Mouse (Mus musculus) gastrocnemius, postnatal 14 days (tissue): ENCODE results near the gene Cd5. TPM values are rescaled to one million over a fixed set of nuclear protein-coding genes. Genes with fewer than 3 reads are reported as not detected.
A peak's percentile ranks its signal among the peaks of the same experiment; 100 is the strongest.

ENCODE experiments used
- DNase-seq: peaks from one replicate; pipeline ENCODE4 v3.0.0; 2021; ENCODE audit warnings: mixed read lengths
- intact Hi-C: fragments of 180-260 bp; cut with DNase I; formaldehyde crosslinking; loops from one replicate; pipeline ENCODE4 v1.15.1; 2025; ENCODE audit warnings: low total_unique reads
- total RNA-seq, 2 experiments: library from RNA; stranded (reverse); gene quantifications; 2 replicates each; pipeline ENCODE4 v1.2.3; 2021

Cd5 gene
- total RNA-seq, 2 experiments from 2014 or later: not detected

- intact Hi-C loops: no loop called here
These were observed 21.4 kb upstream of the Cd5 start for GRCm38 (mm10) chr19:10759983-10760831.

DNA sequence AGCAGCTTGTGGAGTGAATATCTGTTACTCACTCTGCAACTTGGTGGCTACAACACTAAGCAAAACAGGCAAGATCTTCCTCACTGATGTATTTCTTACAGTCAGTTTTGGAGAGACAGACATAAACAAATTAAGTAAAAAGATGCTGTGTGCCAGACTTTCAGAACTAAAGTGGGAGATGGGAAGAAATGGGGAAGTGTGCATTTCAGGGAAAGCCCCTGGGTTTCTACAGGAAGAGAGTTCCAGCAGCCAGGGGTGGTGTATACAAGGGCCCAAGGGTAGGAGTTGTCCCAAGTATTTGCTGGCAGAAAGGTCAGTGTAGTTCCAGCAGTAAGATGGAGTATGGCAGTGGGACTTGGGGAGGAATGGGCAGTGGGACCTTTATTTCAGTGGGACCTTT is 20.7 kb upstream of the Cd5 start:
- DNase-seq: no peak
- intact Hi-C loops: no loop called here

More at GRCm38 (mm10) chr19:10759983-10760831, 21.4 kb upstream of the Cd5 start:
- peak; percentile 70 for DNase-seq

DNA sequence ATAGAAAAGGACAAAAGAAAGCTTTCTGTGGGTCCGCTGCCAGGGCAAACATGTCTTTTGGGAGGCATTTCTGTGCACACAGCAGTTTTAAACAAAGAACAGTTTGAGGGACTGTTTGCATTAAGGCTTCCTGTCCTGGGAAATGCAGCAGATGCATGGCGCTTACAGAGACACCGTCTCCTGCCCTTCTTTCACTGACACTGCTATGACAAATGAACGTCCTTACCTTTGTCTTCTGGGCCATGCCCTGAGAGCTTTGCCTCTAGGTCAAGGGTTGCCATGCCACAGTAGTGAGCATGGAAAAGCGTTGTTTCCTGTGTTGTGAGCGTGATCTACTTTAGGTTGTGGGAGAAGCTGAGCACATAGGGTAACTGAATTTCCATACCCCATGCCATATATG is 19.9 kb upstream of the Cd5 start:
- no peak for DNase-seq
- intact Hi-C loops: no loop called here

DNA sequence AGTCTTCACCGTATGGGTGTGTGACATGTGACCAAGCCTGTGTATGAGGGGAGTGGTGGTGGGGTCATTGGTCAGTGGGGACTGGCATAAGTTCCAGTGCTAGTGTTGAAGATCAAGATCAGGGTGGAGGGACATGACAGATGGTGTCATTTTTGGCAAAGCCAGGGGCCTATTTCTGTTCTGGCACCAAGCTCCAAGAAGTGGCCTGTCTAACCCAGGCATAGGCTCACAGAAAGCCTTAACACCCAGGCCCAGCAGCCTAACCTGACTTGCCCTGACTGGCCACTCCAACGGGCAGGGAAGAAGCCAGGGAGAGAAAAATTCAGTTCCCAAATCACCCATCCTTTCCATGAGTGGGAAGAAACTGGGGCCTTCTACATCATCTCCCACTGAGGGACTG is 18.7 kb upstream of the Cd5 start:
- peak; percentile 33 for DNase-seq
- intact Hi-C loops: no loop called here

DNA sequence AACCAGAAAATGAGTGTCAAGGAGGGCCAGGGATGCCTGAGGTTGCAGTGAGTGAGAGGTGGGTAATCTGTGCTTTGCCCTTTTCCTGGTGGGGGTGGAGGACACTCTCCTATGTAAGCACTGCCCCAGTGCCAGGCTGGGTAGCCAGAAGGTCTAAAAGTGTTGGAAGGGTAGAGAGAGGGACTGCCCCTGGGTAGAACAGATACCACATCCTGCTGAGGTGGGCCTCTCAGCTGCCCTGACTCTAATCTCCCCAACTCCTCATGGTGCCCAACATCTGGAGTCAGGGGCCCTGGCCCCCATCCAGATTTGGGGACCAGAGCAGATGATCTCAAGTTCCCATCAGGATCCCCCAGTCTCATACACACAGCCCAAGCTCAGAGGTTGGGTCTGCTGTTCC is 18.3 kb upstream of the Cd5 start:
- intact Hi-C loops: no loop called here
- DNase-seq: no peak

DNA sequence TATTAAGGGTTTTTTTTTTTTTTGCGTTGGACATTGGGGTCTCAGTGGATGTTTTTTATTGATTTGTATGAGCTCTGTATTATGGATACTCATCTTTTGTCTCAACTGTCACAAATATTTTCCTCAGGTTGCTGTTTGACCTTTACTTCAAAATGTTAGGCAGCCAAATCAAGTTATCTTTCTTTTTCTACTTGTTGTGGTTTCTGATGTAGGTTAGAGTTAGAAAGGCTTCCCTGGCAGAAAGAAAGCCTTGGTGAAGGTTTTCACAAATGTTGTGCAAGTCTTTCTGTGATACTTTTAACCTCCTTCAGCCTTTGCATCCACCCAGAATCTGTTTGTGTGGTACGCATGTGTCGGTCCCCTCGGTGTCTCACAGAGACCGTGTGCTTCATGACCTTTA is 13.8 kb upstream of the Cd5 start:
- intact Hi-C loops: no loop called here
- DNase-seq: no peak

DNA sequence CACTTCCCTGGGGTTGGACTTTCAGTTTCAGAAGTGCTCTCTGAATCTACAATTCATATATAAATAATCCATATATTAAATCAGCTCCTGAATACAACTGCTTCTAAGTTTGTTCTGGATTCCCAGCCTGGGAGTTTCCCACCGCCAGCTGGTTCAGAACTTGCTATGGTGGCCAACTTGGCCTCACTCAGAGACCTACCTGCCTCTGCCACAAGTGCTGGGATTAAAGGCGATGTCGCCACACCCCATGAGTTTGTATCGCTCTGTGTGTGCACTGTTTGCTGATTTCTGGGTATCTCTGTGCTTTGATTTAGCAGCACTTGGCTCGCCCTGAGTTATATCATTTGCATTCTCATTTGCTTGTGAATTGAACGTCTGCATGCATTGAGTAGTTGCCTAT is 13.3 kb upstream of the Cd5 start:
- no peak for DNase-seq
- intact Hi-C loops: no loop called here

DNA sequence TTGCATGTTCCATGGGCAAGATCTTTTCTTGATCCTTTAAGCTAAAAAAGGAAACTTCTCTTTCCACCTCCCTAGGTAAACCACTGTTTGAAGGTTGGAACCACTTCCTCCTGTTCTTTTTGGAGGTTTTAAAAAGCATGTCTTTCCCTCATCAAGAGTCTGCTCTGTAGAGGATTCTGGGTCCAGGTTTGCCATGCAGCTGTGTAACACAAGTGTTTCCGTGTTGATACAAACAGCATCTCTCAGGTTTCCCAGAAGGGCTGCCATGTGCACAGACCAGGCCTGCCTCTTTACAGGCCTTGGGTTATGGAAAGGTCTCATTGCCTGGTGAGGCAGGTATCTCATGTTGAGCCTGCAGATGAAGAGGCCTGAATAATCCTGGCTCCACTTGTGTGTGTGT is 12.8 kb upstream of the Cd5 start:
- intact Hi-C loops: no loop called here
- no peak for DNase-seq

- no peak for DNase-seq
- intact Hi-C loops: no loop called here
These were observed 11.4 kb upstream of the Cd5 start for GRCm38 (mm10) chr19:10750161-10750560.

DNA sequence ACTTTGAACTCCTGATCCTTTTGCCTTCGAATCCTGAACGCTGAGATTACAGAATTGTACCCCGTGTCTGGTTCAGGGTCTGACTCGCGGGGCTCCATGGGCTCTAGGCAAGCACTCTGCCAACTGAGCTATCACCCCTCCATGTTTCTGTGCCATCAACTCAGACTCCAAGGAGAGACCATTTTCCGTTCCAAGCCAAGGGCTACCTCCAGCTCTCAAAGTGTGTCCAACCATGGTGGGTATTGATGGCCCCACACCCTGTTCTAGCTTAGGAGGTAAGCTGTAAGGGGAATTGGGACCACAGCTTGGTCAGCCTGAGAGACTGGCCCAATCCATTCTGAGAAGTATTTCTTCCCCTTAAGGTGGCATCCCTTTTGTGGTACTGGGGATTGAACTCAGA is 10.5 kb upstream of the Cd5 start:
- no peak for DNase-seq
- intact Hi-C loops: no loop called here

GRCm38 (mm10) chr19:10748401-10749102 is 9.8 kb upstream of the Cd5 start:
- intact Hi-C loops: no loop called here
- DNase-seq: no peak

GRCm38 (mm10) chr19:10747718-10748117 is 8.9 kb upstream of the Cd5 start:
- intact Hi-C loops: no loop called here
- no peak for DNase-seq

DNA sequence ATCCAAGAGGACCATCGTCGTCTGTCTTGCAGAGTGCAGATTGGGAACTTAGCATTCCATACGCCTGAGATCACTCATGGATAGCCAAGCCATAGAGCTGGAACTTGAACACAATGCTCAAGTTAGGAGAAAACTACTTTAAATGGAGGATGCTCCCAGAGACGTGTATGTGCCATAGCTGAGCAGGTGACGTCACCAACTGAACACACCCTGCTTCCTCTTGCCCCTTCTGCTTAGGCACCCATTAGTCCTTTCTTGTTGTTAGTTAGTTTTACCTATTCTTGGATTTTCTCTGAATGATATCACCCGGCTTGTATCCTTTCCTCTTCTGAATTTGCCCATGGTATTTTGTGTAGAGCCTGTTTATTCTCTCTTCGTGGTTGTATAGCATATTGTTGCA is 8.4 kb upstream of the Cd5 start:
- DNase-seq: no peak
- intact Hi-C loops: no loop called here

- intact Hi-C loops: no loop called here
- no peak for DNase-seq
These were observed 3.8 kb upstream of the Cd5 start for GRCm38 (mm10) chr19:10742565-10742964.

DNA sequence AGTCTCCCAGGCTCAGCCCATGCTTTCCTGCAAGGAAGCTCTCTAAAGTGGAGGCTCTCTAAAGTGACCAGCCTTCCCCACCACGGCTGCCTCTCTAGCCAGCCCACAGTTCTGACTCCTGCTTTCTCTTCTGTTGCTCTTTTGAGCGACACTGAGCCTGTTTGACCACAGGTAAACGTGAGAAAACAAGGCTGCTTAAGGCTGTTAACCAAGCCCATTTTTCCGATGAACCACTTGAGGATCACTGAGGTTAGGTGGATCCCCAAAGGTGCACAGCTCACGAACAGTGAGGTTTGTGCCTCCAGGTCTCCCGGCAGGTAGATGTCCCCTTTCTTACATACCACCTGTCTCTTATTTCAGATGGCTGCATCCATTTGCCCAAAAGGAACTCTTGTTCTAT is 3.3 kb upstream of the Cd5 start:
- no peak for DNase-seq
- intact Hi-C loops: no loop called here

DNA sequence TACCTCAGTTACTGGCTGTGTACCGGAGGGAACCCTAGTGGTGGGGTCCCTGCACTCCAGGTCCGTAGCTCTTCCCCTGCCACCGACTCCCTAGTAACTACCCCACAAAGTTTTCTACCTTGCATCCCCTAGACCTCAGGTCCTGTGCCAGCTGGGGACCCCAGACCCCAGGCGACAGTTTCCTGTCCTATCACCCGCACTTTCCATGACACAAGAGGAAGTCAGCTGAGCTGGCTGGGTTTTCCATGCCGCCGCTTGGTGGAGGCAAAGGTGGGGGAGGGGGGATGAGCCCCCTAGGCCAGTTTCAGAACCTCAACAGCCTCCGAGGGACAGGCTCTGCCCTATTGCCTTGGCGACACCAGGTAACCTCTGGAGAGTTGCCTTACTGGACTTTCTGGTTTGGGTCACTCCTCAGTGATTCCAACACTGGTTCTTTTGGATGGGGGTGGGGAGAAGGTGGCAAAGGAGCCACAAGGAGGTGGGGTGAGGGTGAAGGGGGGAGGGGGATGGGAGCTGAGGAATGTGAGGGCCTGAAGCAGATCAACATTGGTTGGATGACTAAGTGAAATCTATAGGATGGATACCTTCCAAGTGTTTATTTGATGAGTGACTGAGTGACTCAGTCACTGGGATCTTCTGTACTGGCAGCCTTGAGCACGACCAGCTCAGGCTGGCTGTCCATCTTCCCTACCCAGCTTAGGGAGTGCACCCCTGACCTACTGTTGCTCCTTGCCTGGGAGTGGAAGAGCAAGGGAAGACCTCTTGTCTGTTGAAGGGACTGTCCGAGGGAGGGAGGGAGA is 2.0 kb upstream of the Cd5 start:
- intact Hi-C loops: no loop called here
- no peak for DNase-seq

DNA sequence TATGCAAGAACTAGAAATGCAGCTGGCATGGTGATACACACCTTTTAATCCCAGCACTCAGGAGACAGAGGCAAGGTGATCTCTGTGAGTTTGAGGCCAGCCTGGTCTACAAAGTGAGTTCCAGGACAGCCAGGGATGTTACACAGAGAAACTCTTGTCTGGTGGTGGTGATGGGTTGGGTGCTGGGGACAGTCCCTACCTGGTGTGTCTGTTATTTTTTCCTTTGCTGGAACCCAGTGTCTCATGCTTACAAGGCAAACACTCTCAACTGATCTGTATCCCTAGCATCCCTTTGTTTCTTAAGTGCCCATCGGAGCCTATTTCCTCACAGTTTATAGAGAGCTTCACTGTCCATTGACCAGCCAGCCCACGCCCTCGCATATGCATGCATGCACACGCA is 1.1 kb upstream of the Cd5 start:
- DNase-seq: no peak
- intact Hi-C loops: no loop called here

DNA sequence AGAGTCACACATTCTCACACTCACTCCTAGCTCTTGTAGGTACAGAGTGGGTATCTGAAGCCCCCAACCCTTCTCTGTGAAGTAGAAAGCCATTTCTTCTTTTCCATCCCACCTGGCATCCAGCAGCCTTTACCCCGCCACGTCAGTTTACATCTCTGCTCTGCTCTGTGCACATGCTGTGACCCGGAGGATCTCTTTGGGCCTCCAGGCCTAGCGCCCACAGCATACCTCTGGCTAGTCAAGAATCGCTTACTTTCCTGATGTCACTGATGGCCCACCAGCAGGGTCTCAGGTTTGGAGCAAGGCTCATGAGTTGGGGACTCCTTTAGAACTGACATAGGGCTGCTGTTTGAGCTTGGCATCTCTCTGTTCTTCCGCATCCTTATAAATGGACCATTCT is 764 bp downstream of the Cd5 start:
- intact Hi-C loops: no loop called here
- DNase-seq: no peak

DNA sequence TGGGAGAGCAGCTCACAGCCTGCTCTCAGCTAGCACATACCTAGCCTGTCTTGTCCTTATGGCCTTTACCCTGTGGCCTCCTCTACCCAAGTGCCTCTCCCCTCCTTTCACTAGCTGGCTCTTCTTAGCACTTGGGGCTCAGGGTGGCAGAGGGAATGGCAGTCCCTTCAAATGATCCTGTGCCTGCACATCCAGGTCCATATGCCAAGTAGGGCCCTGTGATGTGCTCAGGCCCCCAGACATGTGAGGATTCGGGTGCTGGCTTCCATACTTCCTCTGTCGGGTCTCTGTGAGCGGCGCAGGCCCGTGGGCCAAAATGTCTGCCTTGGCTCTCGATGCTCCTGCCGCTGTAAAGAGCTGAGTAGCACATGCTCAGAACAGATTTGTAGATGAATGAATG is 2.9 kb downstream of the Cd5 start:
- DNase-seq: no peak
- intact Hi-C loops: no loop called here

DNA sequence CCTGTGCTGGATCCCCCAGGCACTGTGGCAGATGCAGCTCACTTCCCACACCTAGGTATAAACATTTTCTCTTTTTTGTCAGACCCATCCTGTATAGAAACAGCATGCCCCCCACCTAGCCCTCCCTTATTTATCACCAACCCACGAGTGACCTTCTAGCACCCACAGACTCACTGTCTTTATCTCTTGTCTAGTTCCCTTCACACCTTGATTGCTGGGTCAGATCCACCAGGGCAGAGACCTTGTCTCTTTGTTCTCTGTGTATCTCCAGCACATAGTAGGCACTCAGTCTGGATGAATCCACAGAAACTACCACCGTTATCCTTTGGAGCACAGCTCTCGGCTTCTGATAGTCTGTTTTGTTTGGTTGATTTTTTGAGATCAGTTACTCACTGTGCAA is 3.7 kb downstream of the Cd5 start:
- intact Hi-C loops: no loop called here
- DNase-seq: no peak
